Mouse (Mus musculus): ENCODE results near the gene Pcsk5.

GRCm38 (mm10) chr19:17482126-17482790 lies 355.2 kb downstream of the Pcsk5 start:
- no peak for TF ChIP-seq CTCF (IDR thresholded peaks at IDR 0.05; ENCODE audit: borderline replicate concordance, insufficient read depth, low read depth, low read length)
- TF ChIP-seq POLR2A (IDR thresholded peaks at IDR 0.05; ENCODE audit: borderline replicate concordance, insufficient read depth, low read length): no peak
